ENCODE assay signal across 33 mouse cellular contexts in the genomic region with DNA sequence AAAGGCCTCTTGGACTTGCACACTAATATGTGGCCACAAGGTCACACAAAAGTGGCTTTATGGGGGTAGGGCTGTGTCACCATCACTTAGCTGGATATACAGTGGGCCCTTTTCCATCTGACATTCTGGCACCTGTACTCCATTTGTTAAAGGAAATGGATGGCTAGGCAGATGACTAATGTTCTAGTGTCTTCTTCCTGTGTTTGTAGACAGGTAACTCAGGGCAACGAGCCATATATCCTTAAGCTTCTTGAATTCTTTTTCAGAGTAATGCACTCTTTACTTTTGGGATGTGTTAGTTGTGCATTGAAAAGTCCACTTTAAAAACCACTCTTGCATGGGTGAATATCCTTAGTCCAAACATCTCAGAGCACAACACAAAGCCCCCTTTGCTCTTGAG. TPM values are rescaled to one million over a fixed set of nuclear protein-coding genes. Genes with fewer than 3 reads are reported as not detected.
DNase-seq lines count a peak whose midpoint lies in the region; ATAC-seq and TF ChIP-seq lines count a peak whose summit lies in the region.
"Had no signal": no experiment of that assay in that cellular context is flagged by ENCODE, and none has a peak within 500 bp of the region (broad histone marks: within the 10 kb centered on the region; RNA-seq: fewer than 3 reads in every experiment).

No protein-coding gene starts in this region.

- no peak overlapping the region for H3K4me3 ChIP-seq in heart, adult 2 months
- H3K4me3 ChIP-seq: embryonic facial prominence, embryonic 10.5 days; embryonic facial prominence, embryonic 13.5 days; erythroblast, embryonic 14.5 days; forebrain, embryonic 12.5 days; forebrain, embryonic 15.5 days; gastrocnemius, adult 2 months; heart, embryonic 10.5 days; heart, embryonic 13.5 days; intestine, embryonic 15.5 days had no signal

- TF ChIP-seq POLR2A in heart, adult 2 months (IDR thresholded peaks at IDR 0.05; ENCODE audit: insufficient read depth, low read depth, low read length), result no peak

- H3K79me2 ChIP-seq in heart, adult 2 months (replicated peaks; ENCODE audit: control insufficient read depth, insufficient read depth, low read length), result no peaks in the 10 kb centered on the region

- no peak overlapping the region for H3K9ac ChIP-seq in heart, adult 2 months (ENCODE audit: low read depth, low read length)
- H3K9ac ChIP-seq: embryonic facial prominence, embryonic 13.5 days; forebrain, embryonic 12.5 days; forebrain, embryonic 15.5 days; heart, embryonic 13.5 days; hindbrain, embryonic 14.5 days; intestine, embryonic 15.5 days had no signal

- no peak for TF ChIP-seq CTCF in heart, adult 2 months (IDR thresholded peaks at IDR 0.05)

- 74% methylated on average over 1 of the region's 1 CpGs for WGBS in heart, adult 2 months

- no peaks in the 10 kb centered on the region for H3K36me3 ChIP-seq in heart, adult 2 months (ENCODE audit: control insufficient read depth, insufficient read depth, low read length)
- H3K36me3 ChIP-seq: embryonic facial prominence, embryonic 10.5 days; embryonic facial prominence, embryonic 13.5 days; forebrain, embryonic 12.5 days; forebrain, embryonic 15.5 days; G1E; heart, embryonic 10.5 days; heart, embryonic 13.5 days; intestine, embryonic 15.5 days had no signal

- intact Hi-C loops in heart, adult 2 months (cut with DNase I), result no loop called here

- peak; percentile 64 for ATAC-seq in activated CD4-positive, CD25-positive, alpha-beta regulatory T cell, adult 4 months
- ATAC-seq in inflammation-experienced regulatory T-cells, adult 6 months, result peak; percentile 62
- ATAC-seq: hindbrain, postnatal 0 days; intestine, embryonic 15.5 days had no signal

- peak; percentile 27 for DNase-seq in adrenal gland, adult 2 months
- no peak for DNase-seq in adrenal gland, adult 18-20 months (ENCODE audit: low spot score in 2 of 2)
- peak; percentile 42 for DNase-seq in CD4-positive, CD25-positive, alpha-beta regulatory T cell, adult 2 months (ENCODE audit: low read depth, low spot score)
- DNase-seq in left cerebral cortex, adult 8-10 months (ENCODE audit: low spot score in 2 of 2), result no peak
- no peak for DNase-seq in frontal cortex, adult 2 months (ENCODE audit: extremely low spot score in 1 of 2, low spot score in 1 of 2)
- no peak for DNase-seq in heart, adult 2 months
- DNase-seq: adrenal gland, adult 8-10 months; adrenal gland, postnatal 25 days; cerebellum, adult 11-12 months; cerebellum, adult 8-10 months; cerebellum, postnatal 10 days; cerebellum, postnatal 36 days; embryo, embryonic 11 days; gastrocnemius, adult 2 months; gastrocnemius, postnatal 14 days; heart, adult 18-20 months; heart, postnatal 14 days; heart, postnatal 4 days; kidney, adult 11 months had no signal

- no peak for TF ChIP-seq EP300 in heart, adult 2 months (IDR thresholded peaks at IDR 0.05; ENCODE audit: insufficient read depth, low read depth, low read length)

- no peaks in the 10 kb centered on the region for H3K4me1 ChIP-seq in heart, adult 2 months (ENCODE audit: control insufficient read depth, insufficient read depth, low read length)
- H3K4me1 ChIP-seq: embryonic facial prominence, embryonic 10.5 days; embryonic facial prominence, embryonic 13.5 days; heart, embryonic 10.5 days had no signal

- no peak overlapping the region for H3K27ac ChIP-seq in heart, adult 2 months
- H3K27ac ChIP-seq: embryonic facial prominence, embryonic 10.5 days; embryonic facial prominence, embryonic 13.5 days; forebrain, embryonic 12.5 days; forebrain, embryonic 15.5 days; gastrocnemius, adult 2 months; heart, embryonic 10.5 days; heart, embryonic 13.5 days; hindbrain, embryonic 14.5 days; hindbrain, postnatal 0 days; intestine, embryonic 15.5 days had no signal

- H3K27me3 ChIP-seq in heart, adult 2 months (ENCODE audit: control insufficient read depth, insufficient read depth, low read length), result no peaks in the 10 kb centered on the region
- H3K27me3 ChIP-seq: CH12.LX; embryonic facial prominence, embryonic 13.5 days; forebrain, embryonic 12.5 days; forebrain, embryonic 15.5 days; heart, embryonic 13.5 days; intestine, embryonic 15.5 days had no signal

RNA-seq across cellular contexts. Expression of a gene that starts 30.0 kb away (rescaled TPM):
- total RNA-seq in adrenal gland, adult 2 months (2021), result 10 to 100 TPM; 65.4 to 83.7 TPM
- 29.5 and 35.2 TPM in 2 replicates for polyA plus RNA-seq in adrenal gland, adult 2 months (2012; rRNA removed)
- 10 to 100 TPM; 52.4 to 70.9 TPM for total RNA-seq in adrenal gland, adult 18-20 months (2021)
- 1 to 10 TPM; 5.4 to 5.6 TPM for polyA plus RNA-seq in activated CD4-positive, CD25-positive, alpha-beta regulatory T cell, adult 4 months (2017; shearing (Covaris generic))
- 1 to 10 TPM; 5.3 to 7.9 (median 5.9) TPM for polyA plus RNA-seq in inflammation-experienced regulatory T-cells, adult 6 months (2017; shearing (Covaris generic))
- 1 to 10 TPM; 8.0 to 8.6 (median 8.5) TPM for total RNA-seq in left cerebral cortex, adult 8-10 months (2022)
- 9.1 and 9.2 TPM in 2 replicates for polyA plus RNA-seq in frontal cortex, adult 2 months (2012; rRNA removed)
- 1 to 10 TPM; 1.3 to 1.5 TPM for total RNA-seq in heart, adult 2 months (2021)
- 1.8 and 2.4 TPM in 2 replicates for polyA plus RNA-seq in heart, adult 2 months (2012; rRNA removed)
- total RNA-seq: CH12.LX, G1E had no signal
- polyA plus RNA-seq: erythroblast, embryonic 14.5 days; G1E had no signal

Comparison
In these comparisons a context has a peak if more than half of its experiments do, and no peak if none do; other contexts are left out.
1. DNase-seq: peak in adrenal gland, adult 2 months (single experiment) and CD4-positive, CD25-positive, alpha-beta regulatory T cell, adult 2 months (single experiment); none in adrenal gland, adult 18-20 months (0 of 2), left cerebral cortex, adult 8-10 months (0 of 2), frontal cortex, adult 2 months (0 of 2) and heart, adult 2 months (0 of 2).